Mouse (Mus musculus): Measurements from ENCODE around the gene Vkorc1. TPM values are rescaled to one million over a fixed set of nuclear protein-coding genes. Genes with fewer than 3 reads are reported as not detected.

The Vkorc1 gene
- polyA plus RNA-seq, 1 experiment, result 289 TPM

DNA sequence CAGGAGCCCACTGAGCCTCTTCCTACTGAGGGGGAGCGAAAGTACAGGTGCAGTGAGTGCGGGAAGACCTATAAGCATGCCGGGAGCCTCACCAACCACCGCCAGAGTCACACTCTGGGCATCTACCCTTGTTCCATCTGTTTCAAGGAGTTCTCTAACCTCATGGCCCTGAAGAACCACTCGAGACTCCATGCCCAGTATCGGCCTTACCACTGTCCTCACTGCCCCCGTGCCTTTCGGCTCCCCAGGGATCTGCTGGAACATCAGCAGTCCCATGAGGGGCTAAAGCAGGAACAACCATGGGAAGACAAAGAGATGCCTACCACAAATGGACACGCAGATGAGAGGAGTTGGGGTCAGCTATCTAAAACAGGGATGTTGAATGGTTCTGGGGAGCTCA, 16.1 kb downstream of the Vkorc1 start:
- H3K4me1 ChIP-seq (ENCODE audit: control insufficient read depth, insufficient read depth, low read length), result peaks cover 12% of the 10 kb centered on the region; the same call in 1 of the 2 replicates
- no peak overlapping the region for H3K27ac ChIP-seq (ENCODE audit: insufficient read depth, low read depth, low read length)
- DNase-seq, result no peak
- H3K27me3 ChIP-seq (replicated peaks; ENCODE audit: control insufficient read depth, insufficient read depth, low read length), result no peaks in the 10 kb centered on the region
- H3K36me3 ChIP-seq (ENCODE audit: control insufficient read depth, insufficient read depth, low read length), result no peaks in the 10 kb centered on the region; the same call in 1 of the 2 replicates
- TF ChIP-seq CTCF (conservative IDR thresholded peaks at IDR 0.05; ENCODE audit: insufficient read depth, insufficient read length, low read depth, low read length) (no peak), POLR2A (IDR thresholded peaks at IDR 0.05; ENCODE audit: low read depth, low read length) (no peak)
- 95% methylated on average over 9 of the region's 9 CpGs for WGBS
- no peak overlapping the region for H3K4me3 ChIP-seq (ENCODE audit: insufficient read depth, low read depth, low read length)

DNA sequence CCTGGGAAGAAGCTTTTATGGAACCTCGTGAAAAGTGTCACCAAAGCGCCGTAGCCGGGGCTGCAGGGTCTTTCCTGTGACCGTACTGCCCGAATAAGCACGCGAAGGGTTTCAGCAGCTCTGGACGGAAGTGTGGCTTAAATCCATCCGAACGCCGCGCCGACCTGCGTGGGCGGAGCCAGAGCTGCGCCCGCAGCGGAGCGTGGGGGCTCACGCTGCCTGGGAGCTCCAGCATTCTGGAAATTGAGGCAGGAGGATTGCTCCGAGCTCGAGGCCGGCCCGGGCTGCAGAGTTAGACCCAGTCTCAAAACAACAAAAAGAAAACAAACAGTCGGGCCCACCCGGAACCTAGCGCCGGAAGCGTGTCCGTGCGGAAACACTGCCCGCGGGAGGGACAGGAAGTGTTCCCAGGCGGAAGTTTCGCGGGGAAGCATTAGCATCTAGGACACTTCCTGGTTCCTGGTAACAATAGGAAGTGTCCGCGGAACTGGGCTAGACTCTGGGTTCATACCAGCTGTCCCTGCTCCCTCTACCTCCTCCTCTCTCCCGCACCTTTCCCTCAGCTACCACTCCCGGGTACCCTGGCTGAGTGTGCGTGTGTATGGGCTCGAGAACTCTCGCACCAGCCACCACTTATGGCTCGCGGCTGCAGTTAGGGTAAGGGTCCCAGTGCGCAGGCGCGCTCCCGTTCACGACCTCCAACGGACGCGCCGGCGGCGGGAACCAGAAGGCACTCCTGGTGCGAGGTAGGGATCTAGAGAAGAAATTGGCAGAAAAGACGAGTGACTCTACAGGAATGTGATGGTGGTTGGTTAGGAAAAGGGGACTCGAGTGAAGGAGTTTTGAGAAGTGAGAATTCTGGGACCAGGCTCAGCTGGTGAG, 18.7 kb downstream of the Vkorc1 start, which contains the start of gene Zfp668:
Gene Zfp668, minus strand, starts transcription at position 362 of the 882 bp plus-strand sequence.
- Histone ChIP-seq H3K4me1 (ENCODE audit: control insufficient read depth, insufficient read depth, low read length) (peaks cover 8% of the 10 kb centered on the region; the same call in 1 of the 2 replicates), H3K27ac (ENCODE audit: insufficient read depth, low read depth, low read length) (peak within 1 kb of the TSS; percentile 95), H3K27me3 (replicated peaks; ENCODE audit: control insufficient read depth, insufficient read depth, low read length) (no peaks in the 10 kb centered on the region), H3K36me3 (ENCODE audit: control insufficient read depth, insufficient read depth, low read length) (no peaks in the 10 kb centered on the region; the same call in 1 of the 2 replicates), H3K4me3 (ENCODE audit: insufficient read depth, low read depth, low read length) (peak within 1 kb of the TSS; percentile 75)
- TF ChIP-seq CTCF (conservative IDR thresholded peaks at IDR 0.05; ENCODE audit: insufficient read depth, insufficient read length, low read depth, low read length) (no peak), POLR2A (IDR thresholded peaks at IDR 0.05; ENCODE audit: low read depth, low read length) (peak; percentile 82)
- WGBS, result under 1% methylated on average over 60 of the region's 60 CpGs
- DNase-seq, result peak; percentile 95

DNA sequence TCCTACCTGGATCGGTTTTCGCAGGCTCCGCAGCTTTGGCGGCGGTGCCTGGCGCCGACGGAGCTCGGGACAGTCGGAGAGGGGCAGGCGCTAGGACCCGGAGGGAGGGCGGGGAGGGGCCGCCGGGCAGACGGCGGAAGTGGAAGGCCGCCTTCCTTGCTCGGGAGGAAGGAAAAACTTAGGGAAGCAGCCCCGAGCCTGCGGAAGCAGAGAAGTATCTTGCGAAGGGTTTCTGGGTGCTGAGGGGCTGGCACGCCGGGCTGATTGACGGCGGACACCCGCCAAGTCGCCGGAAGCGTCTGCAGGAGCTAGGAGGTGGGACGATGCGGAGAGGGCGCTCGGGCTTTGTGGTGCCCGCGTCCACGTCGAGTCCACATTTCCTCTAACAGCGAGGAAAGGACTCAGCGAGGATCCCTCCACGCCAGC, 19.4 kb downstream of the Vkorc1 start, which contains the start of gene Zfp646:
Gene Zfp646, plus strand, starts transcription at position 181 of the 426 bp plus-strand sequence.
- Histone ChIP-seq H3K27ac (ENCODE audit: insufficient read depth, low read depth, low read length) (peak within 1 kb of the TSS; percentile 95), H3K4me3 (ENCODE audit: insufficient read depth, low read depth, low read length) (peak within 1 kb of the TSS; percentile 75), H3K36me3 (ENCODE audit: control insufficient read depth, insufficient read depth, low read length) (no peaks in the 10 kb centered on the region; the same call in 1 of the 2 replicates), H3K4me1 (ENCODE audit: control insufficient read depth, insufficient read depth, low read length) (peaks cover 8% of the 10 kb centered on the region; the same call in 1 of the 2 replicates), H3K27me3 (replicated peaks; ENCODE audit: control insufficient read depth, insufficient read depth, low read length) (no peaks in the 10 kb centered on the region)
- under 1% methylated on average over 41 of the region's 41 CpGs for WGBS
- peak; percentile 84 for DNase-seq
- TF ChIP-seq CTCF (conservative IDR thresholded peaks at IDR 0.05; ENCODE audit: insufficient read depth, insufficient read length, low read depth, low read length) (no peak), POLR2A (IDR thresholded peaks at IDR 0.05; ENCODE audit: low read depth, low read length) (no peak)

DNA sequence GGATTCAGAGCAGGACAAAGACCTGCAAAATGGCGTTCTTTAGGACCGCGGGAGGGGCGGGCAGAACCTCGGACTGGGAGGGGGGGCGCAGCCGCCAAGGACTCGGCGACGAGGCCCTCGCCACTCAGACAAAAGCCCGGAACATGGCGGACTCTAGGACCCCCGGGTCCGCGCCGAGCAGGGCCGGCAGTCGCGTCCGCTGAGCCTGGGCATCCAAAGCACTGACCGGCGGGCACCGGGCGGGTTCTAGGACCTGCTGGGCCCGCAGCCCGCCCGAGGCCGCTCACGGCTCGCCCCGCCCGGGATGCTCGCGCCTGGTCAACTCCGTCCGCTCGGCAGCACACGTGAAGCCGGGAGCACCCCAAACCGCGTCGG, 19.8 kb downstream of the Vkorc1 start:
- Histone ChIP-seq H3K27me3 (replicated peaks; ENCODE audit: control insufficient read depth, insufficient read depth, low read length) (no peaks in the 10 kb centered on the region), H3K4me1 (ENCODE audit: control insufficient read depth, insufficient read depth, low read length) (peaks cover 8% of the 10 kb centered on the region; the same call in 1 of the 2 replicates), H3K27ac (ENCODE audit: insufficient read depth, low read depth, low read length) (peak overlapping the region; percentile 70), H3K36me3 (ENCODE audit: control insufficient read depth, insufficient read depth, low read length) (no peaks in the 10 kb centered on the region; the same call in 1 of the 2 replicates), H3K4me3 (ENCODE audit: insufficient read depth, low read depth, low read length) (peak overlapping the region; percentile 75)
- TF ChIP-seq CTCF (conservative IDR thresholded peaks at IDR 0.05; ENCODE audit: insufficient read depth, insufficient read length, low read depth, low read length) (no peak), POLR2A (IDR thresholded peaks at IDR 0.05; ENCODE audit: low read depth, low read length) (no peak)
- WGBS, result under 1% methylated on average over 43 of the region's 43 CpGs
- peak; percentile 94 for DNase-seq

DNA sequence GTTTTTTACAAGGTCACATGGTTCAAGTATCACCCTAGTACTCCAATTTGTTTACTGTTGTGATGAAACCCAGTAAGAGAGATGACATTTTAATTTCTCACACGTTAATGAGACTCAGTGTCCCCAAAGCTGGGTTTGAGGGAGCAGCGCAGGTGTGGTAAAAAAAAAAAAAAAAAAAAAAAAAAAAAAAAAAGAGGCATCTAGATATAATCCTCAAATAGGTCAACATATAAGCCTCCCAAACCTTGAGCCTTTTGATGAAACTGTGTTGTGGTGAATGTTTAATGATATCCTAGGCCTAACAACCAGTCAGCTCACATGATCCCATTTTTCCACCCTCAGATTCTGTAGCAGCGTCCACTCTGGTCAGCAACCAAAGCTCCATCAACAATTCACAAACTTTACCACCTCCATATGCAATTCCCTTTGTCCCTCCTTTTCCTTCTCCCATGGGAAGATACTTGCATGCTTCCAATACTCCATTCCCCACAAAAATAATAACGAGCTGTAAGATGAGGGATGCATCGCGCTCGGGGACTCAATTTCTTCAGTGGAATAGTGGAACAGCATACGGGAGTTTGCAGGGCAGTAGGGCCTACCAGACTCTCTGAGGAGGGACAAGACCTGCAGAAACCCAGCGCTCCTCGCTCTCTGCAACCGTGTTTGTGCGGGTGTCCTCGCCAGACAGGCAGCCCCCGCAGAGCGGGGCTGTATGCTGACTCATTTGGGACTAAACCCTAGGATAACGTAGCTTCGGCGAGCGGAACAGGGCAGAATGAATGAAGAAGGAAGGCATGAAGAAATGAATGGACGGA, 20.4 kb downstream of the Vkorc1 start:
- H3K27ac ChIP-seq (ENCODE audit: insufficient read depth, low read depth, low read length), result peak overlapping the region; percentile 19; the same call in 1 of the 2 replicates
- TF ChIP-seq CTCF (conservative IDR thresholded peaks at IDR 0.05; ENCODE audit: insufficient read depth, insufficient read length, low read depth, low read length) (no peak), POLR2A (IDR thresholded peaks at IDR 0.05; ENCODE audit: low read depth, low read length) (no peak)
- H3K27me3 ChIP-seq (replicated peaks; ENCODE audit: control insufficient read depth, insufficient read depth, low read length), result no peaks in the 10 kb centered on the region
- no peak for DNase-seq
- WGBS, result 4% methylated on average over 20 of the region's 20 CpGs
- no peaks in the 10 kb centered on the region; the same call in 1 of the 2 replicates for H3K36me3 ChIP-seq (ENCODE audit: control insufficient read depth, insufficient read depth, low read length)
- H3K4me3 ChIP-seq (ENCODE audit: insufficient read depth, low read depth, low read length), result peak overlapping the region; percentile 75
- H3K4me1 ChIP-seq (ENCODE audit: control insufficient read depth, insufficient read depth, low read length), result peaks cover 8% of the 10 kb centered on the region; the same call in 1 of the 2 replicates

DNA sequence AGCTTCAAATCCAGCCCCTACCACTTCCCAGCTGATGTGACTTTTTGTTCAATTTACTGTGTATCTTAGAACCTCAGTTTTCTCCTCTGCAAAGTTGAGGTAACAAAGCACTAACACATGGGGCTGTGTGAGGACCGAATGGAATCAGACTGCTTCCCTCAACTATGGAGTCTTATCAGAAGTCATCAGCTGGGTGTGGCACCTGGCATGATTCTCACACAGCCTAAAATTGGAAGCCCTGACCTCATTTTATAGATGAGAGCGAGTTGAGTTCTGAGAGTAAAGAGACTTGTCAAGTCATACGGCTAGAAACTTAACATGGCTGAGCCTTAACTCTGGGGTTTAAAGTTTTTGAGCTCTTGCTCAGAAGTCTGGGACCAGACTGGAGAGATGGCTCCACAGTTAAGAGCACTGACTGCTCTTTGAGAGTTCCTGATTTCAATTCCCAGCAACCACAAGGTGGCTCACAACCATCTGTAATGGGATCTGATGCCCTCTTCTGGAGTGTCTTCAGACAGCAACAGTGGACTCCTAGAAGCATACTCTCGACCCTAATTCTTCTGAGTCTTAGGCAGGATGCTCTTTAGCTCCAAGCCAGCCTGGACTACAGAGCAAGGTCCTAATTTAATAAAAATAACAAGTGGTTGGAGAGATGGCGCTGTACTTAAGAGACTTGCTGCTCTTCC, 25.1 kb downstream of the Vkorc1 start:
- Histone ChIP-seq H3K27ac (ENCODE audit: insufficient read depth, low read depth, low read length) (no peak overlapping the region), H3K4me1 (ENCODE audit: control insufficient read depth, insufficient read depth, low read length) (peaks cover 5% of the 10 kb centered on the region; the same call in 1 of the 2 replicates), H3K27me3 (replicated peaks; ENCODE audit: control insufficient read depth, insufficient read depth, low read length) (no peaks in the 10 kb centered on the region), H3K4me3 (ENCODE audit: insufficient read depth, low read depth, low read length) (no peak overlapping the region), H3K36me3 (ENCODE audit: control insufficient read depth, insufficient read depth, low read length) (no peaks in the 10 kb centered on the region)
- 89% methylated on average over 5 of the region's 5 CpGs for WGBS
- DNase-seq, result no peak
- TF ChIP-seq POLR2A (IDR thresholded peaks at IDR 0.05; ENCODE audit: low read depth, low read length) (no peak), CTCF (conservative IDR thresholded peaks at IDR 0.05; ENCODE audit: insufficient read depth, insufficient read length, low read depth, low read length) (0 out of 2 replicates have a peak, but pooled peaks have one; percentile 22)

Data from kidney, adult 2 months (tissue).